Mouse (Mus musculus) kidney, adult 11 months (tissue): ENCODE data around the gene Prex1.

Experiments used
- DNase-seq: peaks from one replicate; pipeline ENCODE4 v3.0.0; 2022

Prex1 gene

DNA sequence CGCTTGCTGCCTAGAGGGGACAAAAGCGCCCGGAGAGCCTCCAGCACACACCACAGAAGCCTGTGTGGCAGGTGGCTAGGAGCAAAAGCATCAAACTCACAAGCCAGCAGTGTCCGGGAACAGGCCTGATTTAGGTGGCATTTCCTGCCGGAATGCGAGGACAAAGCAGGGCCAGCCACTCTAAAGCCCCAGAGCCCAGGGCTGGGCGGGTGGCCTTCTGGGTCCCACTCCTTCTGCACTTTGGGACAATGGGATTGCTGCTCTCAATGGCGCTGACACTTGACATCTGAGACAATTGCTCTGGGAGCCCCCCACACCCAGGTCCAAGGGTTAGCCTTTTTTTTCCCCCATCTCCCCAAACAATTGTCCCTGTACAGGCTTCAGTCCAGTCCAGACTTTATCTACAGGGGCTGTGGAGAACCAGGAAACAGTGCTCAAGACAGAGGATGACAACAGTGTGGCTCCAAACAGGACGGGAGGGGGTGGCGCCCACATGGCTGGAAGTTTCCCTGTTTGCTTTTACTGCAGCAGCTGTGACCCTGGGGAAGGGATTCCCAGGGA, 56.1 kb downstream of the Prex1 start:
- DNase-seq: peak; percentile 47

DNA sequence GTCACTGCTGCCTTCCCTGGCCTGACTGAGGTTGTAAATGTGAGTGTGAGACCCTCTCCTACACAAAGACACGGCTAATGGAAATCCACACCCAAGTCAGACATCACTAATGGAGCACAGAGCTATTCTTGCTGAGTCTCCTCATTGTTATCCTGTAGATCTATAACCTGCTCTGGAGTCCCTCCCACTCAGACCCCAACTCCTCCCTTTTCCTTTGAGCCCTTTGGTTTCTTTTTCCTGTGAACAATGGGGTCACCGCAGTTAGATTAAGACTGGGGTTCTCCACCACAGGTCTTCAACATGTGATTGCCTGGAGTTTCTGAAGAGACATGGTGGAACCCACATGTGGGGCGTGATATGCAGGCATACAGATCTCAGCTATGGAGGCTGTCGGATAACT, 57.0 kb downstream of the Prex1 start:
- DNase-seq: no peak

DNA sequence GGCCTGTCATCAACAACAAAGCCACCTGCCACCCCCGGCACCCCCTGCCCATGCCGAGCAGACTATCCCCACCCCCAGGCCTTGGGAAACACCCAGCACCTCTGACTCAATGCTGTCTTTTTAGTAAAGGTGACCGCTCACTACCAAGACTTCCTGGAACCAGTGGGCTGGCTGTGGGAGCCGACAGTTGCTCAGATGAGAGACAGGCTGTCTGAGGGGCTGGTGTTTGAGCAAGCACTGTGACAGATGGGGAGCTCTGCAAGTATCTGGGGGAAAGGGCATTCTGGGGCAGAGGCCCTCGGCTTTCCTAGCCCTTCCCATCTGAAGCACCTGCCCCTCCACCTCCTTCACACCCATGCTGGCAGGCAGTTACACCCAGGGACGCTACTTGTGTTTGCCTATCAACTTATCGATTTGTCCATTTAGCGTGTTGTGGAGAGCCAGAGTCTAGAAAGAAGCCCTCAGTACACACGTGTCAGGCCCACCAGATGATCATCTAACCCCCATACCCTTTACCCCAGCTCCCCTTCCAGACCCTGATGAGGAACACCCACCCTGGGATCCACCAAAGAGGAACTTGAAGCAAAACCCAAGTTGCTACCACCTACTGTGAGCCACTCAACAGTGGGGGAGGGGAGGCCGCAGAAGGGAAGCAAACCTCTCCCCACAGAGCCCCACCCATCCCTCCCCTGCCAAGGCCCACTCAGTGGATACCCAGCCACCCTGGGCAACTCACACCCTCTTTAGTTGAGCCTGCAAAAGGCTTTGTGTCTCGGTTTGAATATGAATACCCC, 57.7 kb downstream of the Prex1 start:
- no peak for DNase-seq

DNA sequence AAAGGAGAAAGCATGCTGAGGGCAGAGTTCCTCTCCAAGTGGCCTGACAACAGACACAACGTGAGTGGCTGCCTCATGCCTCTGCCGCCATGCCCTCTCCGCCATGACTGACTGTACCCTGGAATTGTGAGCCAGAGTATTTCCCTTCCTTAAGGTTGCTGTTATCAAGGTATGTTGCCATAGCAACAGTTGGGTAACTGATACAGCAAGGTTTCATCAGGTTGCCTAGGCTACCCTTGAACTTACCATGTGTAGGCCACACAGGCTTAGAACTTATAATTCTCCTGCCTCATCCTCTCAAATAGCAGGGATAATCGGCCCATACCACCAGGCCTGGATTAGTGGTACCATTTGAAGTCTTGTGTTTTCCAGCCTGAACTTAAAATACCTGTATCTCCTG, 58.3 kb downstream of the Prex1 start:
- no peak for DNase-seq

DNA sequence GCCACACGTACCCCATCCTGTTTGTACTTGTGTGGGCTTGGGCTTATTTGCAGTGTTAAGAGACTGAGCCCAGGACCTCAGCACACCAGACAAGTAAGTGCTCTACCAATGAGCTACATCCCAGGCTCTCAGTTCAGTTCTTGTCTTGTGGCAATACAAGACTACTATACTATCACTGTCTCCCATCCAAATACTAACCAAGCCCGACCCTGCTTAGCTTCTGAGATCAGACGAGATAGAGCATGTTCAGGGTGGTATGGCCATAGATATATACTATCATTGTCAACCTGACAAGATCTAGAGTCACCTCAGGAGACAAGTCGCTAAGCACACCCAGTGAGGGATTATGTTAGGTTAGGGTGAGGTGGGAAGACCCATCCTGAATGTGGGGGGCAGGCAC, 58.8 kb downstream of the Prex1 start:
- DNase-seq: no peak

DNA sequence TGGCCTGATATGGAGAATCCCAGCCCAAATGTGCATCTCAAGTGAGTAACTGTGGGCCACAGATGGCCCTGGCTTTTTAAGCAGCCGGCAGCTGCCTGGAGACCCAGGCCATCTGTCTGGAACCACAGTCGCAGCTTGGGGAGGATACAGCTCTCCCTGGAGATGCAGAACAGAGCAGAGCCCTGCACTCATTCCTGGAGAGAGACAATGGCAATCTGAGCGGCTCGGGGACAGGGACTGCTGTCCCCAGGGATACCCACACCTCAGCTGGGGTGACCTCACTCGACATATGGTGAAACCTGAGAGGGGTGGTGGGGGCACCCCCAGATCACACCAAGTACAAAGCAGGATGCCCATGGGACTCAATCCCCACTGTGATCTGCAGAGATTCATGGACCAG, 60.1 kb downstream of the Prex1 start:
- no peak for DNase-seq

DNA sequence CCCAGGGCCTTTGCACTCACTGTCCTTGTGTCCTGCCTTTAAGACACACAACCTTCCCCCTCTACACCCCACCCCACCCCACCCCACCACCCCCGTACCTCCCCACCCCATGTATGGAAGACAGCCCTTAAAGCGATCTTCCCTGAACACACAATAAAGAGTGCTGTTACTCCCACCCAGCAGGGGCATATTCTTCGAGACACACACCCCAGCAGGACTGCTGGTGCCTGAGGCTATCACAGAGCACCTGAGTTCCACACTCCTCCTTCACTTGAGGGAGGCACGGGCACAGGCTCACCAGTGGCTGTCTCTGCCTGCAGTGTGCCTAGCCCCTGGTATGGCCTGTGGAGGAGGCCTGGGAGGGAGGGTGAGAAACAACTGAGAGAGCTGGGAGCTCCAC, 61.0 kb downstream of the Prex1 start:
- DNase-seq: no peak

DNA sequence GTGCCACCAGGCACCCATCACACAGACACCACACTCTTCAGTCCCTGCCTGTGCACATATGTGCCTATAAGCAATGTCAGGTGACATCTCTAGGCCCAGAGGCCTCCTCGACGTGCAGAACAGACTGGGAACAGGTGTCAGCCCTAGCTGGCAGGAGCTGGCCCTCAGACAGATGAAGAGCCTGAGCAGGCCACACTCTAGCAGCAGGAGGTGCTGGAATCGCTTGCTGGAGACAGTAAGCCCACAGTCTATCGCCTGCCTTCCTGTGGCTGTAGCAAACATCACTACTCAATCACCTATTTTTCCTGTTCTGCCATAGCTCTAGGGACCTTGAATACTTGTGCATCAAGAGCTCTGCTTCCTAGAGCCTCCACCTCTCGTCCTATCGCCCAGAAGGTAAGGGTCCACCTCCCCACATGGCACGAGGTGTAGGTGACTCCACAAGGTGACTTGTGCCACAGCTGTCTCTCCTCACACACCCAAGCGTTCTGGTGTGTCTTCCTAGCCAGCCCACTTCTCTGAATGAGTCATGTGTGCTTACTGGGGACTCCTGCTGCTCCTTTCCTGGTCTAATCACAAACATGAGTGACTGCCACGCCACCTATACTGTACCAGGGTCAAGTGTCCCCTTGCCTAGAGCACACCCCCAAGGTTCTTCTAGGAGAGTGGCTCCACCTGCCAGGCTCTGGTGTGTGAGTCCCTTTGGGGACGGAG, 62.2 kb downstream of the Prex1 start:
- DNase-seq: no peak

DNA sequence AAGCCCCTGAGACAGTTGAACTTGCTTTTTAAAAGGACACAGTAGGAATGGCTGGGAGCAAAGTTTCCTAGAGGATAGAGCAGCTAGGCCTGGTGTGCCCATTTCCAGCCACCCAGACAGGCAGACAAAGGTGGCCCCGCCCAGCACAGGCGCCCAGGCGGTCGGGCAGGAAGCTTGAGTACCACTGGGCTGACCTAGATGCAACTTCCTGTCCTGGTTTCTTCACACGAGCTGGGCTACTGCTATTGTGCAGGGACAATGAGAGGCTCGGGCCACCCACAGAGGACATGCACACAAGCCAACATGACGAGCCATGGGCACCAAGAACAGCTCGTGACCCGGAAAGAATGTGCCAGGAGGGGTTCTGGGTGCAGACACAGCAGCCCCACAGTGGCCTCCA, 63.2 kb downstream of the Prex1 start:
- peak; percentile 47 for DNase-seq

DNA sequence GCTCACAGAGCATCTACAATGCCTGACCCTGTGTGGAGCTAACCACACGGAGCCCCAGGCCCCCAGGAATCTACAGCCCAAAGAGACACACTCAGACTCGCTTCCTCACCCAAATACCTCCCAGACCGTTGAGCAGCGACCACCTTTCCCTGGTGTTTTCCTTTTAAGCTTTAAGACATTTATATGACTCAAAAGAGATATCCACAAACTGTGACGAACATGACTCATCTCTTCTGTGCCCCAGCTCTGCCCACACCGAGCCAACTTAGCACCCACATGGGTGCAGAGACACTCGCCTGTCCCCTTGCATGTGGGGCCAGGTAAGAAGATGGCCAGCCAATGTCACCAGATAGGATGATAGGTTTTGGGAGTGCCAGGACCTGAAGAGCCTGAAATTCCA, 66.4 kb downstream of the Prex1 start:
- DNase-seq: no peak

DNA sequence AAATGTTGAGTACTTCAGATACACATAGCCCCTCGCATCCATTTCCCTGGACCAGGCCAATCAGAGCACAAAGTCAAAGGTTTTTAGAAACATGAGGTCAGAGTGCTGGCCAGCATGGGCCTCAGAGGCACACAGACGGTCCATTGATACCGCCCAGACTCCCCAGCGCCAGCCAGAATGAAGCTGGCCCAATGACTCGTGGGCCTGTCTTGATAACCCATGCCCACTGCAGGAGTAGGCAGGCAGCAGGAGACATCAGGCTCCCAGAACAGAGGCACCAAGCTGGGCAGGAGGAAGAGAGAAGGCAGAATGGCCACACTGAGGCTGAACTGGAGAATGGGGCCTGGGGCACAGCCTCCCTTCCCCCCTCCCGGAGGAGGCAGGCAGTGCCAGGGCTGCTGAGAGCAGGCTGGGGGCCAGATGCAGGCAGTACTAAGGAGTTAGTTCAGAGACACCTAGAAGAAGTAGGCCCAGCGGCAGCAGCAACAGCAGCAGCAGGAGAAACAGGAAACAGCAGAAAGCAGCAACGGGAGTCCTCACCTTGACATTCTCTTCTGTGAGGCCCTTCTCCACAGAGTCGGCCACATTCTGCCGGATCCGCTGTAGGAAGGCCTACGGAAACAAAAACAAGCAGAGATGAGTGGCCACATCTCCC, 67.1 kb downstream of the Prex1 start:
- no peak for DNase-seq

DNA sequence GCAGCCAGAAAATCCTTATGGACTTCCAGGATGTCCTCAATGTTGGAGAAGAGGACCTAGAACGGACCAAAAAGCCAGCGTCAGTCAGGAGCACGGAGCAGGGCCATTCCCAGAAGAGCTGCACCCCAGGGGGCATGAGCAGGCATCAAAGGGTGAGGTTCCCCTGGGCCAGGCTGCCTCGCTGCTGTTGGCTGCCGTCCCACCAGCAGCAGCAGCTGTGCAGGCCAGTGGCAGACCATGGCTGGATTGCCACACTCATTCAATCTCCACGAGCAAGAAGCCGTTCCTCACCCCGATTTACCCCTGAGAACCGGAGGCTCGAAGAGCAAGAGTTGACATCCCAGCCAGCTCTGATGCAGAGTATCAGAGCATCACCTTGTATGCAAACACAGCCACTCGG, 68.8 kb downstream of the Prex1 start:
- DNase-seq: no peak

DNA sequence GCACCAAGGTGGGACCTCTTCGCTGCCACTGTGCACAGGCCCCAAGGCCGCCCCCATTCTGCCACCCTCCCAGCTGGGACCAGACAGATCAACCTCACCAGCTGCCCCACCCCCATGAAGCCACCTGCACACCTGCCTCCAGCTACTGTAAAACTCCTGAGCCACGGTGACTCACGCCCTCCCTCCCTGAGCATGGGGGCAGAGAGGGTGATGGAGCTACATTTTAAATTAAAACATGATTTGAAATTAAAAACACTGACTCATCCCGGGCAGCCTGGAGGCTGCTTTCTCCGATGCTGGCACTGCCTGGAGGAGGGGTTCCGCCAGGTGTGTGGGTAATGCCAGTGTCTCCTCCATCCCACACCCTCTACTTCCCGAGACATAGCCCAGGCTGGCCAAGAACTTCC, 71.0 kb downstream of the Prex1 start:
- DNase-seq: no peak

DNA sequence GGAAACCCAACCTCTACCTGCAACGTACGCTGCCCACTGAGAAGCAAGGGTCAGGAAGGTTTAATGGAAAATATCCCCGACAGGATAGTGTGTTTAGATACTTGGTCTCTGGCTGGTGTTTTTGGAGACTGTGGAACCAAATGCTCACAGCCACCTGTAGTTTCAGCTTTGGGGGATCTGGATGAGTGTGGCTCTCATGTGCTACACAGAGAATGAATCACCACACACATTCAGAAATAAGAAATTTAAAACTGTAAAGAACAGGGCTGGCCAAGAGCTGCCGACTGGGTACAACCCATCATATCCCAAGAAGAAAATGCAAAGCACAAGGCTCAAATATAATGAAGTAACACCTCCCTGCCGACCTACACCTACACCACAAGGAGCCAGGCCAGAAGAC, 73.9 kb downstream of the Prex1 start:
- DNase-seq: no peak

DNA sequence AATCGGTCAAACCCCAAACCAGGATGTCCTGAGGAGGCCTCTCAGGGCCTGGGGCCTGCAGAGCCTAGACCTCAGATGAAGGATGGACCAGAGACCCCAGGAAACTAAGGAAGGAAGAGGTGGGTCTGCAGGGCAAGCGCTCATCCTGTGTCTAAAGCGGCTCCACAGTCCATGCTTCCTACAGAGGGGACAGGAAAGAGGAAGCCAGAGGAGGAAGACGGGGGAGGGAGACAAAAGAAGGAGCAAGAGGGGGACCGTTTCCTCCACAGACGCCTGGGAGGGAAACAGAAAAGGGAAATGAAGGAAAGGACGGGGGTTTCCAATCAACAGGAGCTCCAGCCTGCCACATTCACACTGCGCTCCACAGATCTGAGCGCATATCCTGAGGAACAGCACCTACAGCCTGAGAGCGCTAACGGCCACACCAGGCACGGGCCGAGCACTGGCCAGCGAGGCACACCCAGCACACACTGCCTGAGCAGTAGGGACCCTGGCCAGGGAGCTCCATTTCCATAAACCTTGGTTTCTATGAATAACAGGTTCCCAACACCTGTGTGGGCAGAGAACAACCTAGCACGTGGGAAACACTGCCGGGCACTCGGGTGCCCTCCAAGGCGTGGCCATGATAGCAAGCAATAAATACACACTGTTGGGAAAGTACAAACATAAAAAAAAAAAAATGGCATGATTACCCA, 74.5 kb downstream of the Prex1 start:
- no peak for DNase-seq

DNA sequence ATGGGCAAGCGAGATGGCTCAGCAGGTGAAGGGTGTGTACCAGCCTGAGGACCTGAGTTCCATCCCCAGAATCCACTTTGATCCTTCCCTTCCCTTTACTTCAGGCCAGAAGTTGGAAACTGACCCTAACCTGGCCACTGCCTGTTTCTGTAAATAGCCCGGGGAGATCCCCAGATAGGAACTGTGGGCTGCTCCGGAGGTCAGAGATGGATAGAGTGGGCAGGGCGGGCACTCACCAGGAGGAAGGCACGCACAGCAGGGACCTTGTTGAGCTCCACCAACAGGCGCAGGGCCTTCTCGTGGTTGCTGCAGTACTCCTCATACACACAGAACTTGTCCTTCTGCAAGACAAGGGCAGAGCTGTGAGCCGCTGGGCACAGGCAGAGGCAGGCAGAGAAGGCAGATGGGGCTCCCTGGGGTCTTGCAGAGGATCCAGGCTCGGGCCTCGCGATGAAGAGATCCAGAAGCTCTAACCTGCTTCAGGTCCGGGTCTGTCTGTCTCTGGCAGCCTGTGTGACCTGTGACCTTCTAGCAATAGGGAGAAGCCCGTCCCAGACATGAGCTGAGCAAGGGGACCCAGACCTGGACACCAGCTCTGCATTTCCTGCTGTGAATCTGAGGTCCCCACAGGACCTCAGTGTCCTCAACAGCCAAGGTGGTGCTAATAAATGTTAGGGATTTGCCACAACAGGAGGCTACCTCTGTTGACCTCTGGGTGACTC, 75.4 kb downstream of the Prex1 start:
- DNase-seq: no peak

DNA sequence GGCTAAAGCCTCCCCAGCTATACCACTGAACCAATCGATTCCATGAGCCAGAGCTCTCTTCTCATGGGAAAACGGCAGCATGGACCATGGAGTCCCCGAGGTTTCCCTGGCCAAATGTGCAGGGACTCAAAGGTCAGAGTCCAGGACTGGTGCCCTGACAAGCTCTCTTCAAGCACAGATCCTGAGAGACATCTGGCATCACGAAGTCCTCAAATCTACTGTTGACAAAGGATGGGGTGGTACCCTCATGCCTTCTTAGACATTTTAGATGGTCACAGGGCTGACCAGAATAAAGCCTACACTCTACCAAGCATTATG, 76.0 kb downstream of the Prex1 start:
- no peak for DNase-seq

DNA sequence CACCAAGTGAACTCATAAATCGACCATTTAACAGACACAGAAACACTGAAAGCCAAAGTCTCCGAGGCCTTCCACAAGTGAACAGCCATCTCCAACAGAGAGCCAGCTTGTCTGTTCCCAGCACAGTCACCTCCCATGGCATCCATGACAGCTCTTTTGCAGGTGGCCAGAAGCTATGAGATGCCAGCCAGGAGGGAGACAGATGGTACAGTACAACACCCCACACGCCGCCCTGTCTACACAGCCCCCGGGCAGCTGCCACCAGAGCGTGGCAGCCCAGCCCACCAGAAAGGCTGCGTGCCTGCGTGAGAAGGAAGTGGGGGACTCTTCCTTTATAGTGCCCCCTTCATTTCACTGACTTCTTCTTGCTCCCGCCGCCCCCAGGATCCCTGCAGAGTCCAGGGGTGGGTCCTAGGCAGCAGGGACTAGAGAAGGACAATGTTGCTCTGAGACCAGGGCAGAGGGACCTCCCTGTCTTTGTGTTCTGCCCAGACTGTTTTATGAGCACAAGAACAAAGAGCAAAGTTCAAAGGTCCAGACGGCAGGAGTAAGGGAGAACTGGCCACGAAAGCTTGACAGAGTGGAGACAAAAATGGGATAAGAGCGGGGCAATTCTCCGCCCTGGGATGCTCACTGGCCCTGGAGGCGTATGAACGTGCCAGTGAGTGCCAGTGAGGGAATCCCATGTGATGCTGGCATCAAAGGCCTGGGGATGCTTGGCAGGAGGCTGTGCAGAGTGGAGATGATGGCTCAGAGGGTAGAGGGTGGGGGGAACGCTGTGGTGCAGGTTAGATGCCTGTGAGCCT, 76.6 kb downstream of the Prex1 start:
- DNase-seq: no peak

DNA sequence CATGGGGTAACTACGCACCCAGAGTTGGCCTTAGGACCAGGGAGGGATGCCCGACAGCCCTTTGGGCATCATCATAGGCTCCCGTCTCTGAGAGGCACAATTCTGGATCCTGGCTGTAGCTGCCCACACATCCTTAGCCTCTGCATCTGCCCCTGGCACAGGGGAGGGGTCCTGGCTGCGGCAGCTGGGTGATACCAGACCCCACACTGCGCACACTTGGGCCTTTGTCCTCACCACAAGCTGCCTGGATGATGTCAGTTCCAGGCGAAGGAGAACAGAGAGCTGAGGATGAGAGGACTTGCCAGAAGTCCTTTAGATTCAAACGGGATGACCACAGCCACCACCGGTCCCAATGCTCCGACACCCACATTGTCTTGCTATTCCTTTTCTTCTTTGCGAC, 78.1 kb downstream of the Prex1 start:
- DNase-seq: no peak

DNA sequence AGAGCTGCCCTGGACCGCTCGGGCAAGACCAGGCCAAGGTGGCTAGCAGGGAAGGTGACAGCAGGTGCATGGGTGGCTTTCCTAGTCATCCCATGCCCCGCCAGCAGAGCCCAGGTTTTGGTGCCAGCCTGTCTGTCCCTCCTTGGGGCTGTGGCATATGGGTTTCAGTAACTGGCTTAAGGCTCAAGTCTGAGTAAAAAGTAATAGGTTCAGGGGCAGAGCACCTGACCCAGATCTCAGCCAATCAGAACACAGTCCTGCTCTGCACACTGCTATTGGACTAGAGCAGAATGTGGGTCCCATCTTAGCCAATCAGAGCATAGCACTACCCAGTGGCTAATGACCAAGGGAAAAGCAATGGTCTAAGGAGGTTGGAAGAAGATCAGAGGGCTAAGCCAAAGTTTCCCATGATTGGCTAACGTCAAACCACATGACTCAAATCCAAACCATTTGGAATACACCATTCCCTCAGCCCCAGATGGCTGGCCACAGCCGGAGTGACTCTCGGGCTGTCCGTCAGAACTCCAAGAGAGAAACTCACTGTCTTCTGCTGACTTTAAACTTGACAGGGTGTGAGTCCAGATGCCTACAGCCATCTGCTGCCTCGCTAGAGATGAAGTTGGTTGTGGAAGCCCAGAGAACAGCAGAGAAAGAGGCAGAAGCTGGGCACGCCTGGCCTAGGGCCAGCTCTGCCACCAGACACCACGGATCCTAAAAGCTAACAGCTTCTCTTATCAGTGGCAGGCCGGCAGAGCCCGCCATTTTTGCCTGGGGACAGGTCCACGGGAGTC, 80.9 kb downstream of the Prex1 start:
- DNase-seq: no peak

DNA sequence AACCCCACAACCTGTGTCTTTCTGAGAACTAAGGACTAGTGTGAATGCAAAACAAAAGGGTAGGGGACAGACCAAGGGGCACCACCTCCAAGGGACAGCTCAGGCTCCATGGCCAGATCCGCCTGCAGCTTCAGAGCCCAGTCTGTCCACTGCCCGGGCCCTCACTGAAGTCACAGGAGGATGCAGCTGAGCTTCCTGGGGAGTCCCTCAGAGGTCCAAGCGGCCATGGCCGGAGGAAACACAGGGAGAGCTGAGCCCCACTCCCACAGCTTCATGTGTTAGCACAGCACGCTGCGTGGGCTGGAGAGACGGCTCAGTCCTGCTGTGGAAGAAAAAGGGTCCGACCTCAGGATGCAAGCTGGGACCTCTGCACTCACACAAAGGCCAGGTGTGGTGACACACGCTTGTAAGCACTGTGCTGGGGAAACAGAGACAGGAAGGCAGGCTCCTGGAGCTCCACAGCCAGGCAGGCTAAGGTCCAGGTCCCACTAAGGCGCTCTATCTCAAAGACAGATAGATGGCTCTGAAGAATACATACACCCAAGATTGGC, 81.9 kb downstream of the Prex1 start:
- no peak for DNase-seq
